Mouse (Mus musculus) olfactory bulb, adult 2 months (tissue): Measurements from ENCODE around the gene Csnk1d. TPM values are rescaled to one million over a fixed set of nuclear protein-coding genes. Genes with fewer than 3 reads are reported as not detected.

ENCODE experiments used
- H3K27ac ChIP-seq: fragments of 200-500 bp; 2 replicates; pipeline ENCODE4 v1.5.1; 2012; ENCODE audit warnings: low read depth, low read length; ENCODE audit not compliant: insufficient read depth
- H3K4me1 ChIP-seq: fragments of 200-500 bp; 2 replicates; pipeline ENCODE4 v1.6.1; 2012; ENCODE audit warnings: low read length; ENCODE audit not compliant: control insufficient read depth, insufficient read depth
- H3K4me3 ChIP-seq: fragments of 200-500 bp; 2 replicates; pipeline ENCODE4 v1.5.1; 2012; ENCODE audit warnings: mild to moderate bottlenecking, low read depth, low read length, moderate library complexity; ENCODE audit not compliant: insufficient read depth
- CTCF ChIP-seq: fragments of 200-500 bp; IDR thresholded peaks from 2 replicates; pipeline ENCODE4 v1.5.1; 2012; ENCODE audit warnings: low read depth, mild to moderate bottlenecking, low read length, moderate library complexity; ENCODE audit not compliant: insufficient read depth
- POLR2A ChIP-seq: fragments of 200-500 bp; IDR thresholded peaks from 2 replicates; pipeline ENCODE4 v1.6.1; 2012; ENCODE audit warnings: mild to moderate bottlenecking, low read depth, low read length, moderate library complexity; ENCODE audit not compliant: insufficient read depth
- WGBS: fragments of 180-500 bp; shearing (Covaris S2); methylation state at CpG from one replicate; pipeline ENCODE4 v1.1.7; 2018; 5-methylcytosine and 5-hydroxymethylcytosine counted together
- polyA plus RNA-seq: library from polyadenylated mRNA; stranded (reverse); fragments of >200 nt; gene quantifications from 2 replicates; pipeline ENCODE4 v1.2.4, GENCODE M21; 2012; ENCODE audit warnings: low replicate concordance; ENCODE audit not compliant: missing spikeins, insufficient read depth, insufficient read length

The Csnk1d gene
- polyA plus RNA-seq, 1 experiment = not detected

GRCm38 (mm10) chr11:120950281-120951202, 40.6 kb downstream of the Csnk1d start:
- no peak overlapping the region for H3K27ac ChIP-seq
- TF ChIP-seq POLR2A = no peak
- no peak for TF ChIP-seq CTCF
- peaks cover 27% of the 10 kb centered on the region for H3K4me1 ChIP-seq
- WGBS = 10% methylated on average over 39 of the region's 39 CpGs
- peak overlapping the region; percentile 55 for H3K4me3 ChIP-seq

GRCm38 (mm10) chr11:120949863-120950262, 41.3 kb downstream of the Csnk1d start:
- no peak for TF ChIP-seq CTCF
- Histone ChIP-seq H3K4me1 (peaks cover 27% of the 10 kb centered on the region), H3K4me3 (no peak overlapping the region), H3K27ac (no peak overlapping the region)
- WGBS = 67% methylated on average over 10 of the region's 10 CpGs

- TF ChIP-seq CTCF = no peak
- TF ChIP-seq POLR2A = no peak
- H3K27ac ChIP-seq = no peak overlapping the region
- 11% methylated on average over 75 of the region's 75 CpGs for WGBS
- peaks cover 27% of the 10 kb centered on the region for H3K4me1 ChIP-seq
- H3K4me3 ChIP-seq = peak overlapping the region; percentile 36
Observed at GRCm38 (mm10) chr11:120948861-120949851, 42.0 kb downstream of the Csnk1d start.

GRCm38 (mm10) chr11:120948328-120948727, 42.8 kb downstream of the Csnk1d start, which contains the start of gene Slc16a3:
Gene Slc16a3, plus strand, starts transcription at chr11:120948480.
- Histone ChIP-seq H3K4me3 (peak within 1 kb of the TSS; percentile 36), H3K4me1 (peaks cover 27% of the 10 kb centered on the region), H3K27ac (no peak within 1 kb of the TSS)
- TF ChIP-seq CTCF (no peak), POLR2A (no peak)
- 41% methylated on average over 12 of the region's 12 CpGs for WGBS

GRCm38 (mm10) chr11:120945926-120946325, 45.2 kb downstream of the Csnk1d start:
- no peak overlapping the region for H3K27ac ChIP-seq

GRCm38 (mm10) chr11:120945266-120945665, 45.9 kb downstream of the Csnk1d start:
- peaks cover 10% of the 10 kb centered on the region; the same call in 1 of the 2 replicates for H3K4me1 ChIP-seq
- no peak overlapping the region for H3K27ac ChIP-seq
- no peak for TF ChIP-seq CTCF
- TF ChIP-seq POLR2A = no peak
- WGBS = 76% methylated on average over 7 of the region's 7 CpGs
- H3K4me3 ChIP-seq = no peak overlapping the region

More at GRCm38 (mm10) chr11:120945926-120946325, 45.2 kb downstream of the Csnk1d start:
- H3K4me3 ChIP-seq = no peak overlapping the region
- TF ChIP-seq CTCF = no peak
- TF ChIP-seq POLR2A = no peak
- 88% methylated on average over 5 of the region's 5 CpGs for WGBS
- H3K4me1 ChIP-seq = peaks cover 17% of the 10 kb centered on the region

- Histone ChIP-seq H3K27ac (no peak overlapping the region), H3K4me3 (no peak overlapping the region), H3K4me1 (no peaks in the 10 kb centered on the region)
- TF ChIP-seq CTCF (no peak), POLR2A (no peak)
- WGBS = 90% methylated on average over 6 of the region's 6 CpGs
Observed at GRCm38 (mm10) chr11:120940959-120941358, 50.2 kb downstream of the Csnk1d start.

- Histone ChIP-seq H3K4me1 (no peaks in the 10 kb centered on the region), H3K4me3 (no peak overlapping the region), H3K27ac (no peak overlapping the region)
- TF ChIP-seq POLR2A = no peak
- TF ChIP-seq CTCF = no peak
- 72% methylated on average over 6 of the region's 6 CpGs for WGBS
Observed at GRCm38 (mm10) chr11:120939712-120940341, 51.3 kb downstream of the Csnk1d start.
